Mouse (Mus musculus): ENCODE measurements around the gene Gli1. TPM values are rescaled to one million over a fixed set of nuclear protein-coding genes. Genes with fewer than 3 reads are reported as not detected.
"Not testable (repeated sequence)": the region's sequence is repeated elsewhere in the genome, so short reads cannot be mapped to it uniquely, and the experiment has no call there.

The Gli1 gene
- polyA plus RNA-seq, 1 experiment from 2014 or later: 0.15 TPM

DNA sequence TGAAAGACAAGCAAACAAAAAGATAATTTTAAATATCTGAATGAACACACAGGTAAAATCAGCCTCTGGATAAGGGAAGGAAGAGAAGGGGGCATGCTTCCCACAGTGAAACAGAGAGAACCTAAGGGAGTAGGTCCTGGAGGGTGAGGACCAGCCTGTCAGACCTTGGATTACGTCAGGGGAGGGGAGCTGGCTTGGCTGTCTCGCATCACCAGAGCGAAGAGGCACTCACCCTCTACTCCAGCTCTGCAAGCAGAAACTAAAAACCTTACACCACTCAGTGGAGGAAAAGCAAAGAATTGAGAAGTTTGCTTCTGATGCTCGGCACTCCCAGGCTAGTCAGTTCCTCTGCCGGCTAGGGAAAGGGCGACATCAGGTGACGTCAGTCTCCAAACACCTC lies 21.8 kb downstream of the Gli1 start:
- Histone ChIP-seq H3K9ac (ENCODE audit: low read depth, low read length) (no peak overlapping the region), H3K4me3 (ENCODE audit: low read depth, low read length) (no peak overlapping the region), H3K27me3 (ENCODE audit: control insufficient read depth, insufficient read depth, low read depth, low read length) (no peaks in the 10 kb centered on the region), H3K4me2 (ENCODE audit: low read depth, low read length) (no peak overlapping the region), H3K27ac (ENCODE audit: low read length) (no peak overlapping the region), H3K9me3 (replicated peaks; ENCODE audit: control insufficient read depth, low read length) (no peaks in the 10 kb centered on the region), H3K4me1 (ENCODE audit: control insufficient read depth, low read depth, low read length) (peaks cover 14% of the 10 kb centered on the region), H3K36me3 (ENCODE audit: control insufficient read depth, insufficient read depth) (no peaks in the 10 kb centered on the region)
- ATAC-seq (ENCODE audit: low read depth): no peak
- whole genome bisulfite sequencing (ENCODE audit: insufficient replicate concordance): 71% methylated on average over 7 of the region's 7 CpGs

DNA sequence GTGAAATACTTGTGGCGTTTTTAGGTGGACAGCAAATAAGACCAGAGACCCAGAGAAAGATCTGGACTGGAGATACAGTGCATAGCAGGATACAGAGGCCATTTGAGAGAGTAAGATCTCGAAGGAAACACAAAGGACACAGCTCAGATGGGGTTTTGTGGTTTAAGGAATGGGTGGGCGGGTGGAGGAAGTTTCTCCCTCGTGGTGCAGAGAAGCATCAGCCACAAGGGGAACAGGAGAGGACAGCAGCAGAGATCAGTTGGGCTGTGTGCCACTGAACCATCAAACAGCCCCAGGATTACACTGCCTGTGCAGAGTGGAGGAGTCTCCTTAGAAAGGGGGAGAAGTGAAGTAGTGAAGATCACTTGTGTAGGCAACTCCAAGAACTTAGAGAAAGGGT lies 23.8 kb downstream of the Gli1 start:
- no peak for ATAC-seq (ENCODE audit: low read depth)
- H3K27ac ChIP-seq (ENCODE audit: low read length): 0 out of 2 replicates have a peak overlapping the region, but pooled peaks have one; percentile 1
- WGBS (ENCODE audit: insufficient replicate concordance): 20% methylated on average over 4 of the region's 4 CpGs

DNA sequence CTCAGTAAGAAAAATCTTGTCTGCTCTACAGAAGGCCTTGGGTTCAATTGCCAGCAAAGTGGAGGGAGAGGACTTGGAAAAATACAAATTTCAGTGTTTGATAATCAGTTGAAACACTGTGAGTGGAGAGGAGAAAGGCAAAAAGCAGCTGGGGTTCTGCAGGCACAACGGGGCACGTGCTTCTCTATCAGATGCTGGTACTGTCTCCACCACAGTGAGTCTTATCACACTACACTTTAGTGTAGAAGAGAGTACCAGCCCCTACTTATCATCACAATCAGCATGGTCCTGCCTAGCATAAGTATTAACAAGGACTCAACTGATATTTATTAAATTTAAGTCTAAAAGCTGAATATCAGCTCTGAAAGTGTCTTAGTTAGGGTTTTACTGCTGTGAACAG lies 24.5 kb downstream of the Gli1 start:
- no peak overlapping the region for H3K4me2 ChIP-seq (ENCODE audit: low read depth, low read length)
- no peak overlapping the region for H3K27ac ChIP-seq (ENCODE audit: low read length)
- peaks cover 15% of the 10 kb centered on the region for H3K4me1 ChIP-seq (ENCODE audit: control insufficient read depth, low read depth, low read length)
- H3K9me3 ChIP-seq (replicated peaks; ENCODE audit: control insufficient read depth, low read length): no peaks in the 10 kb centered on the region
- H3K9ac ChIP-seq (ENCODE audit: low read depth, low read length): no peak overlapping the region
- no peak overlapping the region for H3K4me3 ChIP-seq (ENCODE audit: low read depth, low read length)
- WGBS (ENCODE audit: insufficient replicate concordance): 21% methylated on average over 2 of the region's 2 CpGs
- no peaks in the 10 kb centered on the region for H3K36me3 ChIP-seq (ENCODE audit: control insufficient read depth, insufficient read depth)
- peak; percentile 82 for ATAC-seq (ENCODE audit: low read depth)
- H3K27me3 ChIP-seq (ENCODE audit: control insufficient read depth, insufficient read depth, low read depth, low read length): no peaks in the 10 kb centered on the region

More for the DNA sequence above, 23.8 kb downstream of the Gli1 start:
- Histone ChIP-seq H3K4me3 (ENCODE audit: low read depth, low read length) (no peak overlapping the region), H3K27me3 (ENCODE audit: control insufficient read depth, insufficient read depth, low read depth, low read length) (no peaks in the 10 kb centered on the region), H3K4me1 (ENCODE audit: control insufficient read depth, low read depth, low read length) (peaks cover 10% of the 10 kb centered on the region), H3K4me2 (ENCODE audit: low read depth, low read length) (no peak overlapping the region), H3K9me3 (replicated peaks; ENCODE audit: control insufficient read depth, low read length) (no peaks in the 10 kb centered on the region), H3K9ac (ENCODE audit: low read depth, low read length) (no peak overlapping the region), H3K36me3 (ENCODE audit: control insufficient read depth, insufficient read depth) (no peaks in the 10 kb centered on the region)

DNA sequence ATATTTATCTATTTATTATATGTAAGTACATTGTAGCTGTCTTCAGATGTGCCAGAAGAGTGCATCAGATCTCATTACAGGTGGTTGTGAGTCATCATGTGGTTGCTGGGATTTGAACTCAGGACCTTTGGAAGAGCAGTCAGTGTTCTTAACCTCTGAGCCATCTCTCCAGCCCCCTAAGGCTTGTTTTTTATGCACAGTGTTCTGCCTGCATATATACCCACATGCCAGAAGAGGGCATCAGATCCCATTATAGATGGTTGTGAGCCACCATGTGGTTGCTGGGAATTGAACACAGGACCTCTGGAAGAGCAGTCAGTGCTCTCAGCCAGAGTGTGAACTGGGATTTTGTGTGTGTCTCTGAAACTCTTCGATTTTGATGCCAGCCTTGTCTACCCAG lies 26.8 kb downstream of the Gli1 start:
- H3K4me1 ChIP-seq (ENCODE audit: control insufficient read depth, low read depth, low read length): peaks cover 24% of the 10 kb centered on the region
- H3K27ac ChIP-seq (ENCODE audit: low read length); H3K9ac ChIP-seq (ENCODE audit: low read depth, low read length); H3K27me3 ChIP-seq (ENCODE audit: control insufficient read depth, insufficient read depth, low read depth, low read length); H3K4me3 ChIP-seq (ENCODE audit: low read depth, low read length); ATAC-seq (ENCODE audit: low read depth); H3K9me3 ChIP-seq (replicated peaks; ENCODE audit: control insufficient read depth, low read length); H3K4me2 ChIP-seq (ENCODE audit: low read depth, low read length); H3K36me3 ChIP-seq (ENCODE audit: control insufficient read depth, insufficient read depth): not testable (repeated sequence)
- 66% methylated on average over 1 of the region's 1 CpGs for WGBS (ENCODE audit: insufficient replicate concordance)

DNA sequence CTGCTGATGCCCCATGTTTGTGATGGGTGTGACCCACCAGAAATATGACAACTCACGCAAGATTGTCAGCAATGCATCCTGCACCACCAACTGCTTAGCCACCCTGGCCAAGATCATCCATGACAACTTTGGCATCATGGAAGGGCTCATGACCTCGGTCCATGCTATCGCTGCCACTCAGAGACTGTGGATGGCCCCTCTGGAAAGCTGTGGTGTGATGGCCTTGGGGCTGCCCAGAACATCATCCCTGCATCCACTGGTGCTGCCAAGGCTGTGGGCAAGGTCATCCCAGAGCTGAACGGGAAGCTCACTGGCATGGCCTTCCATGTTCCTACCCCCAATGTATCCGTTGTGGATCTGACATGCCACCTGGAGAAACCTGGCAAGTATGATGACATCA lies 28.3 kb downstream of the Gli1 start:
- WGBS (ENCODE audit: insufficient replicate concordance): 85% methylated on average over 5 of the region's 5 CpGs
- H3K9ac ChIP-seq (ENCODE audit: low read depth, low read length); H3K4me3 ChIP-seq (ENCODE audit: low read depth, low read length); ATAC-seq (ENCODE audit: low read depth); H3K4me2 ChIP-seq (ENCODE audit: low read depth, low read length); H3K27ac ChIP-seq (ENCODE audit: low read length); H3K9me3 ChIP-seq (replicated peaks; ENCODE audit: control insufficient read depth, low read length); H3K27me3 ChIP-seq (ENCODE audit: control insufficient read depth, insufficient read depth, low read depth, low read length); H3K36me3 ChIP-seq (ENCODE audit: control insufficient read depth, insufficient read depth): not testable (repeated sequence)
- peaks cover 26% of the 10 kb centered on the region for H3K4me1 ChIP-seq (ENCODE audit: control insufficient read depth, low read depth, low read length)

DNA sequence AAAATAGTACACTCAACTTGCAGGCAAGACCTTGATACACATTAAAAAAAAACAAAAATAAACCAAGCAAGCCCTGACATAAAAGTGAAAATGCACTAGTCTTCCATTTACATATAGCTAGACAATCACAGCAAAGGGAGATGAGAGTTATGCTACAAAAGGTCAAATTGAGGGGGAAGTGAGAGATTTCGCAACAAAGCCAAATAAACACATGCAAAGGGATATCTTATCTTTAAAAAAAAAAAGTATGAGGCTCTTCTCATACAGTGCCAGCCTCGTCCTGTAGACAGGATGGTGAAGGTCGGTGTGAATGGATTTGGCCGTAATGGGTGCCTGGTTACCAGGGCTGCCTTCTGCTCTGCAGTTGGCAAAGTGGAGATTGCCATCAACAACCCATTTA lies 28.9 kb downstream of the Gli1 start:
- H3K27me3 ChIP-seq (ENCODE audit: control insufficient read depth, insufficient read depth, low read depth, low read length): no peaks in the 10 kb centered on the region
- peak overlapping the region; percentile 56 for H3K27ac ChIP-seq (ENCODE audit: low read length)

DNA sequence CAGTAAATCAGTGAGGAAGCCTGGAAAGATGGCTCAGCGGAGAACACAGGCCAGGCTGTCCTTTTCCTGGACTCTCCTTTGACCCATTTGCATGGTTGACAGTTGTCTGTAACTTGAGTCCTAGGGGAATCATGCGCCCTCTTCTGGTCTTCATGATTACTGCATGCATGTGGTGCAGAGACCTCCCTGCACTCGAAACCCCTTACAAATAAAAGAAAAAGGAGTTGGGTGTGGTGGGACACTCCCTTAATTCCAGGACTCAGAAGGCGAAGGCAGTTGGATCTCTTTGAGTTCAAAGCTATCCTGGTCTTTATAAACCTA lies 29.5 kb downstream of the Gli1 start:
- peak; percentile 46 for ATAC-seq (ENCODE audit: low read depth)
- Histone ChIP-seq H3K27ac (ENCODE audit: low read length) (peak overlapping the region; percentile 94), H3K4me1 (ENCODE audit: control insufficient read depth, low read depth, low read length) (peaks cover 19% of the 10 kb centered on the region), H3K4me2 (ENCODE audit: low read depth, low read length) (peak overlapping the region; percentile 79), H3K4me3 (ENCODE audit: low read depth, low read length) (peak overlapping the region; percentile 90), H3K9me3 (replicated peaks; ENCODE audit: control insufficient read depth, low read length) (no peaks in the 10 kb centered on the region), H3K27me3 (ENCODE audit: control insufficient read depth, insufficient read depth, low read depth, low read length) (no peaks in the 10 kb centered on the region), H3K9ac (ENCODE audit: low read depth, low read length) (peak overlapping the region; percentile 96), H3K36me3 (ENCODE audit: control insufficient read depth, insufficient read depth) (peaks cover 17% of the 10 kb centered on the region)
- under 1% methylated on average over 4 of the region's 4 CpGs for WGBS (ENCODE audit: insufficient replicate concordance)

More for the DNA sequence above, 28.9 kb downstream of the Gli1 start:
- ATAC-seq (ENCODE audit: low read depth): no peak
- peak overlapping the region; percentile 79 for H3K4me2 ChIP-seq (ENCODE audit: low read depth, low read length)
- 0 out of 2 replicates have a peak overlapping the region, but pooled peaks have one; percentile 3 for H3K9ac ChIP-seq (ENCODE audit: low read depth, low read length)
- H3K9me3 ChIP-seq (replicated peaks; ENCODE audit: control insufficient read depth, low read length): no peaks in the 10 kb centered on the region
- no peak overlapping the region for H3K4me3 ChIP-seq (ENCODE audit: low read depth, low read length)
- peaks cover 11% of the 10 kb centered on the region for H3K36me3 ChIP-seq (ENCODE audit: control insufficient read depth, insufficient read depth)
- H3K4me1 ChIP-seq (ENCODE audit: control insufficient read depth, low read depth, low read length): peaks cover 22% of the 10 kb centered on the region
- 34% methylated on average over 4 of the region's 4 CpGs for WGBS (ENCODE audit: insufficient replicate concordance)

DNA sequence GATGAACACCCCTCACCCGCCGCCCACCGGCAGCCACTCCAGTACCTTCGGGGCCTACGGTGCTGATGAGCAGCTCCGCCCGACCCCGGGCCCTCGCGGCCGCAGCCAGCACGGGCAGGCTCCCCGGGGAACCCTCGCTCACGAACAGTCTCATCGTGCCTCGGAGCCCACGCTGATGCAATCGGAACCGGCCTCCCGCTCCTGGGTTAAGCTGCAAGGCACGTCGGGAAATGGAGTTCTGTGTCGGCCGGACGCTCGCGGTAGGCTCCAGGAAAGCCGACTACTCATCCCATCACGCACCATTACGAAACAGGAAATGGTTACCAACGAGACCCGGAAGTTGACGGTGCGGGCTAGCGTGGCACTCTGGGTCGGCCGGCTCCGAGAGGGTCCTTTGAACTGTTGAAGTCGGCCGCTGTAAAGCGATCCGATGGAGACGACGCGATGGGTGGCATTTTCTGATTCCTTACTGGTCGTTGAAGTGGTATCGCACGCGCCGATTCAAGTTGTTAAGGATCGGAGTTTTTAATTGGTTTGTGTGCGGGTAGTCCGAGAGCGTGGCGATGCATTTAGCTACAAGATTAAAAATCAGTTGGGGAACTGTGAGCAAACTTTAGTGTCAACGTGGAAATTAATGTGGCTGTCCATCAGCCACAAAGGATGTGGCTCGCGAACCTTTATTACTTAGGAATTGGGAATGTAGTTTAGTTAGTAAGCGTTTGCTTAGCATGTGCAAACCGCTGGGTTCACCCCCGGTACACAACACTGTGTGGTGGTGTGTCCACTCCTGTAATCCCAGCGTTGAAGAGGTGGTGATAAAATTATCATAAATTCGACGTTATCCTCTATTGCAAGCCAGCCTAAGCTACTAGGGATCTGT lies 30.1 kb downstream of the Gli1 start, which contains the start of gene Mars:
Gene Mars (minus strand): TSS at position 311 of the 880 bp plus-strand sequence.
- Histone ChIP-seq H3K9me3 (replicated peaks; ENCODE audit: control insufficient read depth, low read length) (no peaks in the 10 kb centered on the region), H3K36me3 (ENCODE audit: control insufficient read depth, insufficient read depth) (peaks cover 23% of the 10 kb centered on the region), H3K4me3 (ENCODE audit: low read depth, low read length) (peak within 1 kb of the TSS; percentile 90), H3K4me1 (ENCODE audit: control insufficient read depth, low read depth, low read length) (peaks cover 16% of the 10 kb centered on the region), H3K27ac (ENCODE audit: low read length) (peak within 1 kb of the TSS; percentile 94), H3K4me2 (ENCODE audit: low read depth, low read length) (peak within 1 kb of the TSS; percentile 83), H3K9ac (ENCODE audit: low read depth, low read length) (peak within 1 kb of the TSS; percentile 96), H3K27me3 (ENCODE audit: control insufficient read depth, insufficient read depth, low read depth, low read length) (no peaks in the 10 kb centered on the region)
- WGBS (ENCODE audit: insufficient replicate concordance): under 1% methylated on average over 65 of the region's 65 CpGs
- ATAC-seq (ENCODE audit: low read depth): peak; percentile 94

Data from liver, embryonic 16.5 days (tissue).